Mouse (Mus musculus) hindbrain, embryonic 15.5 days (tissue): ENCODE results near the gene Slc25a31. TPM values are rescaled to one million over a fixed set of nuclear protein-coding genes. Genes with fewer than 3 reads are reported as not detected.

Experiments
- ATAC-seq: fragments of 200-750 bp; cut with Nextera tagmentation; 2 replicates; pipeline ENCODE4 v1.8.0; 2017; ENCODE audit warnings: low read depth, moderate number of reproducible peaks, moderate TSS enrichment; ENCODE audit not compliant: low FRiP score
- H3K27ac ChIP-seq: fragments of 300-500 bp; sonication (generic); replicated peaks from 2 replicates; pipeline ENCODE4 v1.5.1; 2015; ENCODE audit warnings: mild to moderate bottlenecking, inconsistent platforms
- H3K27me3 ChIP-seq: fragments of 300-500 bp; sonication (generic); 2 replicates; pipeline ENCODE4 v1.6.1; 2015; ENCODE audit warnings: control low read depth, inconsistent platforms
- H3K36me3 ChIP-seq: fragments of 300-500 bp; sonication (generic); 2 replicates; pipeline ENCODE4 v1.6.1; 2015; ENCODE audit warnings: control low read depth, inconsistent platforms
- H3K4me1 ChIP-seq: fragments of 300-500 bp; sonication (generic); replicated peaks from 2 replicates; pipeline ENCODE4 v1.6.1; 2015; ENCODE audit warnings: control low read depth, inconsistent platforms
- H3K4me2 ChIP-seq: fragments of 300-500 bp; sonication (generic); 2 replicates; pipeline ENCODE4 v1.6.1; 2015; ENCODE audit warnings: moderate library complexity, mild to moderate bottlenecking, inconsistent platforms
- H3K4me3 ChIP-seq: fragments of 300-500 bp; sonication (generic); 2 replicates; pipeline ENCODE4 v1.5.1; 2015; ENCODE audit warnings: mild to moderate bottlenecking, inconsistent platforms
- H3K9ac ChIP-seq: fragments of 300-500 bp; sonication (generic); 2 replicates; pipeline ENCODE4 v1.6.1; 2015; ENCODE audit warnings: inconsistent platforms
- H3K9me3 ChIP-seq: fragments of 300-500 bp; sonication (generic); 2 replicates; pipeline ENCODE4 v1.6.1; 2016; ENCODE audit warnings: control low read depth, inconsistent platforms
- WGBS: fragments of 180-500 bp; shearing (Covaris S2); methylation state at CpG from one replicate; pipeline ENCODE4 v1.1.7; 2015; 5-methylcytosine and 5-hydroxymethylcytosine counted together
- polyA plus RNA-seq: library from polyadenylated mRNA; unstranded; fragments of >200 nt; fragmentation: Nextera tagmentation; extraction: Ambion mirVana; gene quantifications from 2 replicates; pipeline ENCODE4 v1.2.1, GENCODE M21; 2015

Slc25a31 gene
- polyA plus RNA-seq, 1 experiment from 2014 or later: 0.58 TPM

DNA sequence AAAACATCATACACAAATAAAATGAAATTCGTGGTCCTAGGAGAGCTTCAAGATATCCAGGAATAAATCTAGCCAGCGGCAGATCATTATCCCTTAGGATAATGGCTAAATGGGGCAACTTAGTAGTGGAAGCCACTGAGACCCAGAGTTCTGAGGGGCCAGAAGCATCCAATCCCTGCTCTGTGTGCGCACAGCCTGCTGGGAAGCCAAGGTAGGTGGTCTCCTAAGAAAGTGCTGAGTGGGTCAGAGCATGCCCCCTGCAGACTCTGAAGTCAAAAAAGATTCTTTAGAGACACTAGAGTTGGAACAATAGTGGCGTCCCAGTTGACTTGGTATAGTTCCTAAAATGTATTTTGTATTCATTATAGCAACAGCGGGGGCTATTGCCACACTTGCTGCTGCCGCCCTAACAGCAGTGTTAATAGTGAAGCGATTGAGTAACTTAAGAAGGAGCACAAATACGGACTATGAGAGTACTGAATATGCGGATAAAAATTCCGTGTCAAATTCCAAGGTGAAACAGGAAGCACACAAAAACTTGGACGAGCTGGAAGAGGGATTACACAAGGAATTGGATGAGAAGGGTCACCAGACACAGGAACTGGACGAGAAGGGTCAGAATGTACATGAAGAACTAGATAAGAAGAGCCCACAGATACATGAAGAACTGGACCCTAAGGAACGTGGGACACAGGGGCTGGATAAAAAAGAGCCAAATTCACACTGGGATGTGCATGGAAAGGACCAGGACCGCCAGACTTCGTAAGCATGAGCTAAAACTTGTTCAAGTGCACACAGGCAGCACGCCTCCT lies 35.6 kb downstream of the Slc25a31 start, which contains the start of gene Hspa4l:
Gene Hspa4l, plus strand, starts transcription at position 472 of the 812 bp plus-strand sequence.
- Histone ChIP-seq H3K4me3 (peak within 1 kb of the TSS; percentile 80), H3K4me2 (peak within 1 kb of the TSS; percentile 75), H3K27me3 (no peaks in the 10 kb centered on the region), H3K27ac (peak within 1 kb of the TSS; percentile 94), H3K9ac (peak within 1 kb of the TSS; percentile 77), H3K36me3 (no peaks in the 10 kb centered on the region), H3K9me3 (no peaks in the 10 kb centered on the region), H3K4me1 (peaks cover 21% of the 10 kb centered on the region)
- ATAC-seq: no peak
- 18% methylated on average over 16 of the region's 16 CpGs for WGBS

DNA sequence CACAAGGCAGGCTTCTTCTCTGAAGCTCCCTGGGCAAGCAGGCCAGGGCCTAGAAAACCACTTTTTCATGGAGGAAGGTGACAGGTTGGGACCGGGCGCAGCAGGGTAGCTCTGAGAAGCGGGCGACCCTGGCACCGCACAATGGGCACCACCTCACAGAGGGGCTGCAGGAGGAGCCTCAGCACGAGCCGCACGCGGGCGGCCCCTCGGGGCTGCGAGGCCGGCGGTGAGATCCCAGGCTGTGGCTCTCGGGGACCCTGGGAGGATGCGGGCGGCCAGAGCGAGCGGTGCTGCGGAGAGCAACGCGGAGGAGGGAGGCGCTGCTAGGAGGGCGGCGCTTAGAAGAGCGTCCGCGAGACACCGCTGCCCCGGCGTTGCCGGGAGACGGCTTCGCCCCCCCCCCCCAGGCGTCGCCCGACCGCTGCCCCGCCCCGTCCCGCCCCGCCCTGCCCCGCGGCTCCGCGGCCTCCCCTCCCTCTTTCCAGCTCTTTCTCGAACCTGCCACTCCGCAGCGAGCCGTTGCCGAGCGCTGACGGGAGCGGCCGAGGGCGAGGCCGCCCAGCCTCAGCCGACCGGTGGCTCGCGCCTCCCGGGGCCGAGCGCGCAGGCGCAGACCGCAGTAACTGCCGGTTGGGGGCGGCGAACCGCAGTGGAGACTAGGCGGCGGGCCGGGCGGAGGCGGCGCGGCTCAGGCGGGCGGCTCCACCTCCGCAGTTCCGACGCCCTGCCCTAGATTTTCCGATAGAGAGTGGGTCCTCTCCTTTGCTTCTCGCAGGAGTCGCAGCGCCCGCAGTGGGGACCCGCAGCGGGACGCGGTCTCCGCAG lies 36.4 kb downstream of the Slc25a31 start:
- Histone ChIP-seq H3K4me2 (peak overlapping the region; percentile 75), H3K9me3 (no peaks in the 10 kb centered on the region), H3K9ac (peak overlapping the region; percentile 77), H3K4me1 (peaks cover 21% of the 10 kb centered on the region), H3K27ac (peak overlapping the region; percentile 94), H3K36me3 (no peaks in the 10 kb centered on the region), H3K27me3 (no peaks in the 10 kb centered on the region), H3K4me3 (peak overlapping the region; percentile 80)
- under 1% methylated on average over 63 of the region's 93 CpGs for WGBS
- ATAC-seq: peak; percentile 96

GRCm38 (mm10) chr3:40745661-40746547 lies 37.2 kb downstream of the Slc25a31 start:
- peak overlapping the region; percentile 94 for H3K27ac ChIP-seq
- peak overlapping the region; percentile 77 for H3K9ac ChIP-seq
- ATAC-seq: no peak

GRCm38 (mm10) chr3:40760746-40761145 lies 52.1 kb downstream of the Slc25a31 start:
- WGBS: 92% methylated on average over 3 of the region's 3 CpGs
- no peak for ATAC-seq

More at GRCm38 (mm10) chr3:40745661-40746547, 37.2 kb downstream of the Slc25a31 start:
- Histone ChIP-seq H3K4me2 (peak overlapping the region; percentile 75), H3K9me3 (no peaks in the 10 kb centered on the region), H3K27me3 (no peaks in the 10 kb centered on the region), H3K4me1 (peaks cover 21% of the 10 kb centered on the region), H3K4me3 (peak overlapping the region; percentile 80), H3K36me3 (no peaks in the 10 kb centered on the region)
- 1% methylated on average over 37 of the region's 37 CpGs for WGBS

DNA sequence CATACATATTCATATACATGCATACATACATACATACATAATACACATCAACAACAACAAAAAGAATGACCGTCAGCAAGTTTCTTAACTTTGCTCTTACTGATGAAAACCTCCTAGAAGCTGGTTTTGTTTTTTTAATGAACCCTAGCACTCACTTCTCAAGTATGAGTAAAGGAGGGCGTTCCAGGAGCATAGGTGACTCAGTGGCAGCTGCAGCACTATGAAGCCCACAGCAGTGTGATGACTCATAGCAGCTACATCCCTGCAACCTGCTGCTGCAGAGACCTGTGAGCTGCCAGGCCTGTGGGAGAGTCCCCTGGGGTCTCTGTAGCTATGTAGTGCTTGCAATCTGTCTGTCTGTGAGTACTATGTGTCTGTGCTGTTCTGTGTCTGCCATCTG lies 52.7 kb downstream of the Slc25a31 start:
- H3K4me1 ChIP-seq: no peaks in the 10 kb centered on the region
- H3K9ac ChIP-seq: no peak overlapping the region
- 95% methylated on average over 2 of the region's 2 CpGs for WGBS
- no peak overlapping the region for H3K27ac ChIP-seq
- H3K36me3 ChIP-seq: peaks cover 47% of the 10 kb centered on the region
- no peaks in the 10 kb centered on the region for H3K27me3 ChIP-seq
- no peaks in the 10 kb centered on the region for H3K9me3 ChIP-seq
- no peak overlapping the region for H3K4me3 ChIP-seq
- ATAC-seq: no peak
- H3K4me2 ChIP-seq: no peak overlapping the region

More at GRCm38 (mm10) chr3:40760746-40761145, 52.1 kb downstream of the Slc25a31 start:
- Histone ChIP-seq H3K27ac (no peak overlapping the region), H3K9me3 (no peaks in the 10 kb centered on the region), H3K4me2 (no peak overlapping the region), H3K9ac (no peak overlapping the region), H3K4me1 (no peaks in the 10 kb centered on the region), H3K27me3 (no peaks in the 10 kb centered on the region), H3K36me3 (peaks cover 50% of the 10 kb centered on the region), H3K4me3 (no peak overlapping the region)

Other genes starting within 250 kb of the Slc25a31 start
- gene Intu, start 177.6 kb upstream of the Slc25a31 start, polyA plus RNA-seq: 3.4 and 3.9 TPM in 2 replicates
- 50.1 and 56.5 TPM in 2 replicates for gene Hspa4l, start 35.6 kb downstream of the Slc25a31 start, polyA plus RNA-seq
- 17.4 and 18.3 TPM in 2 replicates for gene Plk4, start 91.2 kb downstream of the Slc25a31 start, polyA plus RNA-seq
- 10.5 and 11.0 TPM in 2 replicates for gene Mfsd8, start 138.0 kb downstream of the Slc25a31 start, polyA plus RNA-seq
- gene Abhd18, start 138.1 kb downstream of the Slc25a31 start, polyA plus RNA-seq: 11.4 and 16.7 TPM in 2 replicates
- gene 1700034I23Rik, start 193.7 kb downstream of the Slc25a31 start, polyA plus RNA-seq: 0.26 and 0.34 TPM in 2 replicates
- gene Larp1b, start 241.0 kb downstream of the Slc25a31 start, polyA plus RNA-seq: 4.1 and 5.3 TPM in 2 replicates